Mouse (Mus musculus): Measurements from ENCODE around the gene Gjc1.

Gjc1 gene

DNA sequence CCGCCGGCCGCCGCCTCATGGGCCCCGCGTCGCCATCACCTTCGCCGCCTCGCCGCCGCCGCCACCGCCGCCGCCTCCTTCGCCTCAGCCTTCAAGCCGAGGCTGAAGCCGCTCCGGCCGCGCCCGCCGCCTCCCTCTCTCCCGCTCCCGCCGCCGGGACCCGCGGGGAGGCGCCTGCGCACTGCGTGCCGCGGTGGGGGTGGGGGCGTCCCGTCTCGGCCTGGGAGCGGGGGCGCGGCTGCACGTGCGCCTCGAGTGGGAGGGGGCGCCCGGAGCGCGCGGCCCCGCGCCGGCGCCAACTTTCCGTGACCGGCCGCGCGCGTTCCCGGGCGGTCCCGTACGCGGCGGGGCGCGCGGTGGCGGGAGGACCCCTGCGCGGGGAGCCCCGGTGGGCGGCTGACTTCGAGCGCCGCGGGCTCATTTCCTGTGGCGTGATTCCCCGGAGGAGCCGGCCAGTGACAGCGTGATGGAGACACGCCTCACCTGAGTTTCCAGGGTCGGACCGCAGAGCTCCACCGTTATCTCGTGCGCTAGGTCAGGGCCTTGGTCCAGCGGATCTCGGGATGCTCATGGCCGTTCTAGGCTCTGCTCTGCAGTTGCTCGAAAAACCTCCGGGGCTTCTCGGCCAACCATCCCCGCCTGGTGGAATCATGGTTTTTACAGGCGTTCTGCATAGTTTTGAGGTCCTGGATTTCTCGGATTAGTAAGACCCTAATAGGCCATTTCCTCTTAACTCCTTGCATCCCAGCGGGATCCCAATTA is at the start of gene Gjc1:
Gene Gjc1 (minus strand): TSS at position 680 of the 762 bp plus-strand sequence.
- peak; percentile 41 for DNase-seq

DNA sequence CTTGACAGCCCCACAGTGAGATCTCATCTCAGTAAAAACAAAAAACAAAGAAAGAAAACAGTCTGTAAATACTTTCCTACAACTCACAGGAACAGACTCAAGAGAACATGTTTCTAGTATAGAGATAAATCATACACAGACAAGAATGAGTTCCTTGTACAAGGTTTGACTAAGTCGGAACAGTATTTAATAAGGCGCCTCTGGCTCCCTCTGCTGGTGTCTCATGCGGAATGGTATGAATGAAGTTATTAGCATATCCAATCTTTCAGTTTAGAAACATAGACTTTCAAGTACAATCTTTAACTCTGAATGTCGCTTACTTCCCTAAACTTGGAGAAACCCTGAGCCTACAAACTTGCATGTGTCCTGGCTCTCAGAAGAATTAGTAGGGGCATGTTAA is 44.8 kb upstream of the Gjc1 start:
- DNase-seq = peak; percentile 74

DNA sequence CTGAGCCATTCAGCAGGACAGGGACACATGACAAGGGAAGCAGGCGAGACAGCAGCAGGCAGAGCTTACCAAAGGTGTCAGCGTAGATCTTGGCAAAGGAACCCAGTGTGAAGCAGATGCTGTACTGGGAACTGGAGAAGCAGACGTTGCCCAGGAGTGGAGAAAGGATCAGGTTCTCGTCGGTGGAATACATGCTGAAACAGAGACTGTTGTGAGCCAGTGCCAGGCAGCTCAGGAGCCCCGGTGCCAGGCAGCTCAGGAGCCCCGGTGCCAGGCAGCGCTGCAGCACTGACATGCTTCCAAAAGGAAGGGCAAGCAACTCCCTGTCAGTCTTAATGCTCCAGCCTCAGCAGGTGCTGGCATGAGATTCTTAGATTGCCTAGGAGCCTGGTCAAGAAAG is 40.4 kb upstream of the Gjc1 start:
- DNase-seq = no peak

DNA sequence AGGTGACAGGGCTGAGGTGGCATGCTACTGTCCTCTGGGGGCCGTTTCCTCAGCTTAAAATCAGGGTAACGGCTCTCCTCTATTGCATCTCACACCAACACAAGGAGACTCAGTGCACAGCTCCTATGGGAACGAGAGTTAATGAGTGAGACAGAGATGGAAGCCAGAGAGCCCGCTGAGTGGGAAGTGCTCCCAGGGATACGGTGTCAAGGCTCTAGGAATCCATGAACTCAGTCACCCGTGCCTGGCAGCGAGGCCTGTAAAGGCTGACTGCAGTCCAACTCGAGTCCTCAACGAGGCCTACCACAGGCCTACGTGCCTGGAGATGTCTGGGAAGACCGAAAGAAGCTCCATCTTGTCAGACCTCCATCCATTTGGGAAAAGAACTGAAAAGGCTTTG is 39.5 kb upstream of the Gjc1 start:
- DNase-seq = no peak

DNA sequence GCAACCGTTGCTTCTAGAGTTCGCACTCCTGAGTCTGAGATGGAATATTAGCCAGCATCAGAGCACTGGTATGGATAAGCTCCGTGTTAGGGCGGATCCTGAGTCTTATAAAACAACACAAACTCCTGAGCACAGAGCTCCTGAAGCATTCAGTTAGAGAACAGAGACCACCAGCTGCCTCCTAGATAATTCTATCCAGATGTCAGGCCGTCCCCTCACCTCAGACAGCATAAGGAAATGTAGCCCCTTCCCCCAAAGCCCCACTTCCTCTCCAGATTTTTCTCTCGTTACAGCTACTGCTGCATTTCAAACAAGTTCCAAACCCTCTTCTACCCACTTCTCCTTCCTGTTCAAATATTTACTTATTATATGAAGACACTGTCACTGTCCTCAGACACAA is 36.4 kb upstream of the Gjc1 start:
- DNase-seq = no peak

DNA sequence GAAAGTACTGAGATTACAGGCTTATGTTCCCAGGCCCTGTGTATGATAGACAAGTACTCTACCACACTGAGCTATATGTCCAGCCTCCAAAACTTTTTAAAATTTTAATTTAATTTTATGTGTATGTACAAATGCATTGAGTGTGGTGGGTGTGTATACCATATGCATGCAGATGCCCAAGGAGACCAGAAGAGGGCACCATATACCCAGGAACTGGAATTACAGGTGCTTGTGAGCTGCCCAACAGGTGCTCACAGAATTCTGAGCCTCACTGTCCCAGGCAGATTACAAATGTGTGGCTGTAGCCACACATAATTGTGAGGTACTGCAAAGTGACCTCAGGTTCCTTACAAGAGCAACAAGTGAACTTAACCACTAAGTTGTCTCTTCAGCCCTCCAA is 34.3 kb upstream of the Gjc1 start:
- DNase-seq = no peak

DNA sequence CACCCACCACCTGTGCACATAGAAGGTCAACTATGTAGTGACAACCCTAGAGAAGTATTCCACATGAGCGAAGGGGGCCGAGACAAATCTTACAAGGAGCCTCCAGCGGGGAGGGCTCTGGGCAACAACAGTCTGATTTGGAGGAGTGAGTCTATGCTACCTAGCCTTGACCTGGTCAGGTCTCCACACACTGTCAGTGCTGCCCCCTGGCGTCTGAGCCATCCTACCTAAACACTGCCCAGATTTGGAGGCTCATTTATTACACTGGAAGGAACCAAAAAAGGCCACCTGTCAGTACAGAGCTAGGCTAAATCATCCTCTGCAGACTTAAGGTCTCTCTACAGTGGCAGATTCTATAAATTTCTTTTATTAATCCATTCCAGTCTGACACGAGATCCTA is 32.4 kb upstream of the Gjc1 start:
- DNase-seq = peak; percentile 73

DNA sequence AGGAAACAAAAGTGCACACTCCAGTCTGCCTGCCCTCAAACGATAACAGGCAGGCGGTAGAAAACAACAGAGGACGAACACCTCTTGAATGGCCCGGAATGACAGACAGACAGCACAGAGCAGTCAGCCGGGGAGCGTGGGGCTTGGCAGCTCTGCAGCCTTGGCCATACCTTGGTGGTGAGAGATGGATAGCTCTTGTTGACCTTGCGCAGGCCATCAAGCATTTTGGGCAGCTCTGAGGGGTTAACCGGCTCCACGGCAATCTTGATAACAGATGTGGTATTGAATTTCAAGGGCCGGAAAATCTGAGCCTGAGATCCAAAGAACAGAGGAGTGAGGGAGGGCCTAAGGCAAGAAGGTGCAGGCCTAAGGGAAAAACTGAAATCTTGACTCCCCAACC is 26.4 kb upstream of the Gjc1 start:
- DNase-seq = no peak

DNA sequence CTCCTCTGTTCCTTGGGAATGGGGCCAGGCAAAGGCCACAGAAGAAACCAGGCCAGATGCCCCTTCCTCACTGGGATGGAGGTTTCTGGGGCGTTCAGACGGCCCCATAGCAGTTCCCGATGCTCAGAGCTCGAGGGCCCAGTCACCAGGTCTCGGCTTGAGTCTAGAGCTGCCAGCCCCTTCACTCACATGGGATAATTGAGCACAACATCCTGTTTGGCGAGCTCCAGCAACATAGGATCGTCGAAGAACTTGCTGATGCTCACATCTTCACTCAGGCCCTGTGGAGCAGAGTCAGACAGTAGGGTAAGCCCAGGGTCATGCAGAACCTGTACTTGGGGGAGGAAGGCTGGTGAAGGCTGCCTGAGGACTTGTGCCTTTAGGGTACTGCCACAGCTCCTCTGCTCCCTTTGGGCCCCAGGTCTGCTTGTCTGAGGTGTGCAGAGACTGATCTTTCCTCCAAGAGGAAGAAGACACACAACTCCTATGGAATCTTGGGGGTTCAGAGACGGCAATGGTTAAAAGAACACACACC is 19.2 kb upstream of the Gjc1 start:
- DNase-seq = no peak

DNA sequence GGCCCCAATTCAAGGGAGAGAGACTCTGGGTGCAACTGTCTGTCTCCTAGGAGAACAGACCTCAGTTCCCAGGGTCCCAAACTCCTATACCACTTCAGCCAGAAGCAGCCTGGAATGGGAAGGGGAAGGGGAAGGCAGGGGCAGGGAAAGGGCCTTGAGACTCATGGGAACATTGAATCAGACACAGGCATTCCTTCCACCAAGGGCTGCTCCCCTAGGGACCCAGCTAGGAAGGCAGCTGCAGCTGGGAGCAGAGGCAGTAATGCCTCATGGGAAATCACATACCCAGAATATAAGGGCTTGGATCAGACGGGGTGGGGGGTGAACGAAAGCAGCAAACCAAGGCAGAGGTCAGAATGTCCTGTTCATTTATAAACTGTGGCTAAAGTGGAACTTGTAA is 18.6 kb upstream of the Gjc1 start:
- no peak for DNase-seq

DNA sequence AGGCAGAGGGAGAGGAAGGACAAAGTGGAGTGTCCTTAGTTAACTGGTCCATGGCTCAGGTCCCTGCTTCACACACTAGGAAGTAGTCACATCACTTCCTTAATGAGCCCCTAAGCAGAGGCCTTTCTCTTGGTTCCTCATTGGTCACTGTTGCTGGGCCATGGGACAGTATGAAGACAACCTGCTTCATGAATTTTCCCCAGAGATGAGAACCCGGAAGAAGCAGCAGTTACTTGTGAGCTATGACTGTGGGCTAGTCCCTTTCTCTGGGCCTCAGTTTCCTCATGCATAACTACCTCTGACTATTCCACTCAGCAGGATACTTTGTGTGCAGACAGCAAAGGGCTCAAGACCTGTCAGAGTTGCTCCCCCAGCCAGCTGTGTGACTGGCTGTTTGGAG is 17.9 kb upstream of the Gjc1 start:
- DNase-seq = no peak

DNA sequence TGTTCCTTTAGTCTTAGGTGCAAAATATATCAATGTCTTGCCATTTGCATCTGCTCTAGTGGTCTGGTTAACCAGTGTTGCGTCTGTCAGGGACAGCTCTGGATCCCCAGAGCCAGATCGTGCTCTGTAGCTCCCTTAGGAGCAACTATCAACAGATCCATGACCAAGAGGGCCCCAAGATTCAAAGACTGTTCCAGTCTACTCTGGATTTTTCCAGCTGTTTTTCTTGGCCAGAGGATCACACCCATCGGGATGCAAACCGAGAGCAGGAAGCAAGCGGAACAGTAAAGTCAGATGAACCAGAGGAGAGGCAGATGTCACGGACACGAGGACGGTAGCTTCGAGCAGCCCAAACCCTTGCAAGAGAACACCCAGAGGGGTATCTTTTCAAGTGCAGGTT is 16.6 kb upstream of the Gjc1 start:
- no peak for DNase-seq

DNA sequence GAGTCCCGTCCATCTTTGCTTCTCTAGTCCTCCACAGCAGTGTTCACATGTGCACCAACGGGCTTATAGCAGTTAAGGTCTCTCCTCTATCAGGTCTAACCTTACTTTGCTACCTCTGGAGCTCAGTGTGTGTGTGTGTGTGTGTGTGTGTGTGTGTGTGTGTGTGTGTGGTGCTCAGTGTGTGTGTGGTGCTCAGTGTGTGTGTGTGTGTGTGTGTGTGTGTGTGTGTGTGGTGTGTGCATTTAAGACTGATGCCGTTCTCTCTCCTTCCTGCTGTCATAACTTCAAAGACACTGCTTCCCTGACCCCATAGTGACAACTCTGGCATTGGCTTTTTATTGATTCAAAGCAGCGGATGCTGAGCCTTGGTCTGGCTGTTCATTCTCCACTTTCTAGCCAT is 16.0 kb upstream of the Gjc1 start, which contains the start of gene Higd1b:
Gene Higd1b (plus strand): TSS at position 301 of the 400 bp plus-strand sequence.
- DNase-seq = no peak

DNA sequence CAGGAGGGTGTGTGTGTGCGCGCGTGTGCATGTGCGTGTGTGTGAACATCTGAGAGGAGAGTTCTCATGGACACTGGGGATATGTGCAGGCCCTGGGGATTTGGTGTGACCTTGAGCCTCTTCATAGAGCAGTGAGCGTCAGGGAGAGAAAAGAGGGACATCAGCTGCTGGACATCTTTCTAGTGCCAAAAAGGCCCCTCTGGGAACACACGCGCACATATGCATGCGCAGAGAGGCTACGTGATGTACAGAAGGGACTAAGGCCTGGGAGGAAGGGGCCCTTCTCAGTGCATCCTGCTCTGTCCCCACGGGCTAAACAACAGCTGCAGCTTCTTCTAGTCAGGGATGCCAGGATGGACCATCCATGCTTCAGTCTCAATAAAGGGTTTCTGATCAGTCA is 14.7 kb upstream of the Gjc1 start:
- no peak for DNase-seq

DNA sequence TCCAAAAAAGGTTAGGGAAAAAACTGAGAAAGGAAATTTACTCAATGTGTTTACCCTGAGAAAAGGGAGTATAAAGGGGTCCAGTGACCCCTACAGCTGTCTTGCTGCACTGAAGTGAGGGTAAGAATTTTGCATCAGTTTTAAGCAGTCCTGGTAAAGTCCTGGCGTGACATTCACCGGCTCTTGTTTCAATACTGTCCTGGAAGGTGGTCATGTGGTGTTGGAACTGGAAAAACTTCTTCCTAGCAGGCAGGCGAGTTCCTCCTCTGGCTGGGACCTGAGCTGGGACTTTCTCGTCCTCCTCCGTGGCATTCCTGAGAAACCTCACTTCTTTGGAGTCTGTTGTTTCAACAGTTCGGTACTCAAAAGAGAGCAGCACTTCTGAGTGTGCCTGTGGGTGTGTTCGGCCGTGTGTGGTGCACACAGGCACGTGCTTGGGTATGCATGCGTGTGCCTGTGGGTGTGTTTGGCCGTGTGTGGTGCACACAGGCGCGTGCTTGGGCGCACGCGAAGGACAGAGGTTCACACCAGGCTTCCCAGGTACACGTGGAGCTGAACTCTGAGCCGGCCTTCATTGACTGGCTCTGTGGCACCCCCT is 13.3 kb upstream of the Gjc1 start:
- DNase-seq = no peak

DNA sequence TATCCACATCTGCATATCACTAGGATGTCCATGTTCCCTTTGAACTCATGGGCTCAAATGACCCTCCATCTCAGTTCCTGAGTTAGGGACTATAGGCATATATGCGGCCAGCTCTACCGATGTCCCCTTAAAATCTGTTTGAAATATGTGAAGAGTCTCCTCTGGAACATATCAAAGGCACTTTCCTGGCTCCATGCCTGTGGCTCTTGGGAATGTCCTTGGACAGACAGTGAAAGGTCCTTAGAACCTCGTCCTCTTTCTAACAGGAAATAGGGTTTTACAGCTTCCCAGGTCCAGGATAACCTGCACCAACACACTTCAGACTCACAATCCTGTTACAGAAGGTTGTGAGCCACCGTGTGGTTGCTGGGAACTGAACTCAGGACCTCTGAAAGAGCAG is 10.8 kb upstream of the Gjc1 start:
- DNase-seq = no peak

DNA sequence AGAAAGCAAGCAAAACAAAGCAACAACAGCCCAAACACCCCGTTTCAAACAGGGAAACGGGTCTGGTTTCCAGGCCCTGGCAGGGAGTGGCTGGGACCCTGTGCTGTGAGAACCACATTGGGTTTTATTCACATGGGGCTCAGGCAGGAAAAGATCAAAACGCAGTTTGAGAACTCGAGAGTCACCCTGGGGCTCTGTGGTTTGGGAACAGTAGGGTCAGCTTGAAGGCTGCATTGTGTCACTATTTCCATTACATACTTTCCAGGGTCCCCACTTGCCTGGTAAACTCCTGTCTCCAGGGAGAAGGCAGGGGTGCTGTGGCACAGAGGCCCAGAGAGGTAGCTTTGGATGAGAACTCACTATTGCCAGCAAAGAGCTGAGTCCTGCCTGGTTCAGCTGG is 7.6 kb upstream of the Gjc1 start:
- DNase-seq = no peak

DNA sequence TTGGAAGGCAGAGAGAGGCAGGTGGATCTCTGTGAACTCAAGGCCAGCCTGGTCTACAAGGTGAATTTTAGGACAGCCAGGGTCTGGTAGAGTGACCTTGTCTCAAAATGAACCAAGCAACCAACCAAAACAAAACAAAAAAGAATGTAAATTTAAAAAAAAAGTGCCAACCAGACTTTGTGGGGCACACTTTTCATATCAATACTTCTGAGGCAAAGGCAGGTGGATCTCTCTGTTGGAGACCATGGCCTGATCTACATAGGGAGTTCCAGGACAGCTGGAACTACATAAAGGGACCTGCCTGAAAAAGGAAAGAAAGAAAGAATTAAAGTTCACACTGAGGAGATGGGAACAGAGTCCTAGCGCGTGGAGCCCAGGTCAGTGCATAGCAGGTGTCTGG is 7.0 kb upstream of the Gjc1 start:
- no peak for DNase-seq

DNA sequence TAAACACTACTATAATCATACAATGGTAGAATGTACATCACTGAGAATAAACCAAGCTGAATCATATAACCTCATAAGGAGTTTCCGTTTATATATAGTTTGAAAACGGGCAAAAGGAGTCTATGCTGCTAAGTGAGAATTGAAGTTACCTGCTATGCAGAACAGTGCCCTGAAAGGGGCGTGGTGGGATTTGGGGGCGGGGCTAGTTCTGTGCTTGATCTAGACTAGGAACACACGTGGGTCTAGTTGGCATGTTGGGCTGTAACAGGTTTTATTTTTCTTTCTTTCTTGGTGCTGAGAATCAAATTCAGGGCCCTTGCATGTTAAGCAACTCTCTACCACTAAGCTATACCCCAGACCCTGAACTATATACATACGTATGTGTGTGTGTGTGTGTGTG is 1.7 kb upstream of the Gjc1 start:
- DNase-seq = no peak

DNA sequence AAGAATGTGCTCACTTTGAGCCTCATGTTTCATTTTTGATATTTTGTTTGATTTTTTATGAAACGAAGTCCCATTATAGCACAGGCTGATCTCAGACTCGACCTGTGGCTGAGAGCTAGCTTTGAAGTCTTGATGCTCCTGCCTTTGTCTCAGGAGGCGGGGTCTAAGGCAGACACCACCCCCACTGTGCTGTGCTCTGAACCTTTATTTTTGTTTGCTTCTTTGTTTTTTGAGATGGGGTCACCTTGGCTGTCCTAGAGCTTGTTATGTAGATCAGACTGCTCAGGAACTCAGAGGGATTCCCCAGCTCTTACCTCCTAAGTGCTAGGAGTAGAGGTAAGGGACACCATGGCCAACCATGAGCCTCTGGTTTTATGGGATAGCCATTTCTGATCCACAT is 932 bp upstream of the Gjc1 start:
- no peak for DNase-seq

DNA sequence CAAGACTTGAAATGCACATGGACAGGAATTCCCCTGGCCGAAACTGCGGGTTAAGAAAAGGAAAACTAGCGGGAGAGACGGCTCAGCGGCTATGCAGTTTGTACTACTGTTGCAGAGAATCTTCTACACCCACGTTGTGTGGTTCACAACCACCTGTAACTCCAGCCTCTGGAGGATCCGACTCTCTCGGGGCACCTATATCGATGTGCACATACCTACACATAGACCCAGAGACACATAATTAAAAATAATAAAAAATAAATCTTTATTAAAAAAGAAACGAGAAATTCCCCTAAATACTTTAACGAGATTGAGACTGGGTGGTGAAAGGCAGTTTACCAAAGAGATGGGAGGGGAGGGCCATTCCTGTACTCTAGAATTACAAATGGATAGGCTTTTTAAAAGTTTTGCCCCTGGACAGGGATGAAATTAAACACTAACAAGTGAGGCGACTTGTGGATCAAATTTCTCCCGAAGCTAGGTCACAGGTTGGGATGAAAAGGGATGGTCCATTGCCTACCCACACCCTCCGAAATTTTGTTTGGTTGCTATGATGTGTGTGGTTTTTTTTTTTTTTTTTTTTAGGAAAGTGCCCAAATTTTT is 384 bp upstream of the Gjc1 start:
- no peak for DNase-seq

DNA sequence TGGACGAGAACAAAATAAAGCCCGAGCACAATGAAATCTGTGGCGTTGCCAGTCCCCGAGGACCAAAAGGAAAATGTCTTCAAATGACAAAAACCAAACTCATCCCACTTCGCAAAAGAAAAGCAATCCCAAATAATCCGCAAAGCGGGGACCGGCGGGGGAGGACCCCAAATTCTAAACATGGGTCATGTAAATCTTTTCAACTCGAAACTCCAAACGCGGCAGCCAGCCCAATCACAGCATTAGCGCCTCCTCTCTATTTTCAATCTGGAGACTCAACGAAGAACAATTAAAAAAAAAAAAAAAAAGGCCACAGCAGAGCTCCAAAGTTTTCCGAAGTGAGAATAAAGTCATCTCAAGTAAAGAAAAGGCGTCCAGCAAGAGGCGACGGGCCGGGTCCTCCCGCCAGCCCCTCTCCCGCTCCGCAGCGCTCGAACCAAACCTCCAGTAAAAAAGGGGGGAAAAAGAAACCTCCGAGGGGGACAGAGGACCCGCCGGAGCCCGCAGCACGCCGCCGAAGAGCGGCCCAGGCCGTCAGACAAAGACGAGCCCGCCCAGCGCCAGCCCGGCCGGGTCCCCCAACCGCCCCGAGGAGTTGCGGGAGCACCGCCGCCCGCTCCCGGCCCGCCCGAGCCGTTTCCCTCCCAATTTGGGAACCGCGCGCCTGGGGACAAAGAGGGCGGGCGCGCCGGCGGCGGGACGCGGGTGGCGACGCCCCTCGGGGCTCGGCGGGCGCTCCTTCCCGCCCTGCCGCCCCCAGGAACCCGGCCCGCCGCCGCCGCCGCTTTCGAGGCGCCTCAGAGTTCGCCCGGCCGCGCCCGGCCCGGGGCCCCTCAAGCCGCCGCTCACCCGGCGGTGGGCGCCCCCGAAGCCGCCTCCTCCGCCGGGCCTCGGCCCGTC is 1.1 kb downstream of the Gjc1 start:
- DNase-seq = peak; percentile 22

DNA sequence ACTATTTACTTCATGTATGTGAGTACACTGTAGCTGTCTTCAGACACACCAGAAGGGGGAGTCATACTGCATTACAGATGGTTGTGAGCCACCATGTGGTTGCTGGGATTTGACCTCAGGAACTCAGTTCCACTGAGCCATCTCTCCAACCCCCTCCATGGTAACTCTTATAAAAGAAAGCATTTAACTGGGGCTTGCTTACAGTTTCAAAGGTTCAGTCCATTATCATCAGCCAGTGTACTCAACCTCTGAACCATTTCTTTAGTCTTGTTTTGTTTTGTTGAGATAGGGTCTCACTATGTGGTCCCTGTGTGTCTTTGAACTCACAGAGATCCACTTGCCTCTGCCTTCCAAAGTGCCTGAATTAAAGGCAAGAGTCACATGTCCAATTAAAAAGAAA is 4.6 kb downstream of the Gjc1 start:
- DNase-seq = no peak

Data from cerebellum, adult 9-10 months (tissue).